Mouse (Mus musculus) erythroblast, embryonic 14.5 days (primary cell): Measurements from ENCODE around the gene Olfr1201.

Source experiments
- GATA1 ChIP-seq: IDR thresholded peaks from 2 replicates; pipeline ENCODE4 v1.6.1; 2012; ENCODE audit warnings: low read length, inconsistent platforms, mixed read lengths
- TAL1 ChIP-seq: IDR thresholded peaks from 3 replicates; pipeline ENCODE4 v1.6.1; 2012; ENCODE audit warnings: low read length, inconsistent platforms, mixed read lengths

GRCm38 (mm10) chr2:88838477-88838876 is 45.6 kb downstream of the Olfr1201 start:
- TF ChIP-seq TAL1 (no peak), GATA1 (no peak)
